Mouse (Mus musculus) forelimb bud, embryonic 11.5 days (tissue): Measurements from ENCODE around the gene Mrnip.
A peak's percentile ranks its signal among the peaks of the same experiment; 100 is the strongest.
"Not testable (repeated sequence)": the region's sequence is repeated elsewhere in the genome, so short reads cannot be mapped to it uniquely, and the experiment has no call there.

Experiments
- DNase-seq: peaks from one replicate; pipeline ENCODE4 v3.0.0-alpha.2; 2012; ENCODE audit warnings: low read depth, low spot score

Mrnip gene

DNA sequence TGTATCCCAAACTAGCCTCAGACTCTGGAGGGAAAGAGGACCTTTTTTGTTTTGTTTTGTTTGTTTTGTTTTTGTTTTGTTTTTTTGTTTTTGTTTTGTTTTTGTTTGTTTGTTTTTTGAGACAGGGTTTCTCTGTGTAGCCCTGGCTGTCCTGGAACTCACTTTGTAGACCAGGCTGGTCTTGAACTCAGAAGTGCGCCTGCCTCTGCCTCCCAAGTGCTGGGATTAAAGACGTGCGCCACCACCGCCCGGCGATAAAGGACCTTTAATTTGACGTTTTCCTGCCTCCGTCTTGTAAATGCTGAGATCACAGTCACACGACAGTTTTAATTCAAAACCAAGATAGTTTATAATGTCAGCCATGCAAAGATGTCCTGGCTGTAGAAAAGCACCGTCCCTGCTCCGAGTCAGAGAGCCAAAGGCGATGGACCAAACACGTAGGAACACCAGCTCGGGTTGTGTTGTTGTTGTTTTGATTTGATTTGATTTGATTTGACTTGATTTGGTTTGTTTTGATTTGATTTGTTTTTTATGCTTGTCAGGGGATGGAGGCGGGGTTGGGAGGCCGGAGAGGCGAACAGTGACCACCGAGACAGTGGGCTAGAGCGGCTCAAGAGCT lies at the start of gene Mrnip:
TSS of gene Mrnip (plus strand) at position 334 of the 619 bp plus-strand sequence.
- DNase-seq = not testable (repeated sequence)

- no peak for DNase-seq
These were observed 46.5 kb upstream of the Mrnip start for GRCm38 (mm10) chr11:50127781-50128180.

GRCm38 (mm10) chr11:50130811-50131766 lies 43.2 kb upstream of the Mrnip start, which contains the start of gene Tbc1d9b:
Gene Tbc1d9b (plus strand): TSS chr11:50131396.
- peak; percentile 87 for DNase-seq

- DNase-seq = no peak
These were observed 42.4 kb upstream of the Mrnip start for GRCm38 (mm10) chr11:50131801-50132201.

DNA sequence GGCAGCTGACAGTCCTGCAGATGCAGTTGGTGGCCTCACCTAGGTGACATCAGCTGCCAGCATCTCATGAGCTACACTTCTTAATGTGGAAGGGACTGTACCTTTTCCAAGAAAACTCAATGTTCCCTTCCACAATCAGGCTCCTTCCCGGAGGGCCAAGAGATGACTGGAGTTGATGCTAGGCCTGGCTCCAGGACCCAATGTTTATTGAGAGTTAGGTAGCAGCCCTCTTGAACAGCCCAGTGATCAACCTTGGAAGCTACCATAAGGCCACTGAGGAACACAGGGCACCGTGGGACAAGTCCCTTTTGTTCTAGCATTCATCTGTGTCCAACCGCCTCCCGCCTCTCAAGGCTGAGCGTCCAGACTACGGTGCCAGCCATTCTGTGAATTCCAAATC lies 42.0 kb upstream of the Mrnip start:
- DNase-seq = no peak

DNA sequence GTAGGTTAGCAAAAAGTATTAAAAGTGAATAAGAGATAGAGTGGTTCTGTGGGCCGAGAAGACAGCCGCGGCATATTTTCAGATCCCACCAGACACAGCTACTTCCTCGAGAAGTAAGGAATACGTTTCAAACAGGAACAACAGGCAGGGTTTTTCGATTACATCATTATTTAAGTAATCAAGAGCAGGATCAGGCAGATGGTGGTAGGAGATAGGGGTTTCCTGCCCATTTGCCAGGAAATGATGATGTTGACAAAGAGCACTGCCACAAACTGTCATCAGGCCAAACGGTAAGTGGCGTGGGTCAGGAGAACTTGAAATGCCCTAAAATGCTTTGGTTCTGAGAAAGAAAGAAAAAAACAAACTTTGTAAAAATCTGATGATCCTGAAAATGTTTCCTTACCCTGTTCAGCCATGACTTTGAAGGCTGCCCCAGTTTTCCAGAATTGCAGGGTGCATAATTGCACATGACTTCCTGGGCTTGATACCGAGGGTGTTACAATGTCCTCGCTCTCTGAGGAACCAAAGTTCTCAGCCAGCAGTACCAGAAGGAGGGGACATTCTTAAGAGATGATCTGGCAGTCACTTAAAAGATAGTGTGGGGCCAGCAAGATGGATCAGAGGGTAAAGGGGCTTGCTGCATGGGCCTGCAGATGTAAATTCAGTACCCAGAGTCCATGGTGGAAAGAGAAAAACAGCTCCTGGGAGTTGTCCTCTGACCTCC lies 39.9 kb upstream of the Mrnip start:
- DNase-seq = no peak

- no peak for DNase-seq
These were observed 35.9 kb upstream of the Mrnip start for GRCm38 (mm10) chr11:50138206-50138822.

DNA sequence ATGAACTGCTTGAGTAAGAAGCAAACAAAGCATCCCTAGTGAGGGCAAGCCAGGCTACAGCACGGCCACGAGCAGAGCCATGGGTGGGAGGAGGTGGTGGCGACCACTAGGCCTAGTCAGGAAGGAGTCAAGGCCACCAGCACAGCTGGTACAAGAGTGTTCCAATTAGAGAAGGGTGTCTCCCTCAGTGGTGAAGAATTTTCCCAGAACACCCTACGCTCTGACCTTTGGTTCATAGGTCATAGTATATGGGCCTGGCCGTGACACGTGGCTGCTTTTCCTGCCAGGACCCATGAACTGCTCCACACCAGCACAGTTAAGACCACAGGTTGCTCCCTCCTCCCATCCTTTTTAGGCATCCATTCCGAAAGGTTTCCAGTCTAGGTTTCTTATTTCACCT lies 34.7 kb upstream of the Mrnip start:
- DNase-seq = no peak

- DNase-seq = no peak
These were observed 28.7 kb upstream of the Mrnip start for GRCm38 (mm10) chr11:50145529-50145928.

DNA sequence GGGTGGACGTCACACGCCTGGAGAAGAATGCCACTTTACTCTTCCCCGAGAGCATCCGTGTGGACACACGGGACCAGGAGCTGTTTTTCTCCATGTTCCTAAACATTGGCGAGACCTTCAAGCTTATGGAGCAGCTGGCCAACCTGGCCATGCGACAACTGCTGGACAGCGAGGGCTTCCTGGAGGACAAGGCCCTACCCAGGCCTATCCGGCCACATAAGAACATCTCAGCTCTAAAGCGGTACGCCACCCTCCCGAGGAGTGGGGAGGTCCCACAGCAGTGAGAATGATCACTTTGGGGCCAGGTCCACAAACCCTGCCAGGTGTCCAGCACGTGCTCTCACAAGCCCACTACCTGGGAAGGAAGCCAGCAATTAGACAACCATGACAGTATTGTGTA lies 28.1 kb upstream of the Mrnip start:
- no peak for DNase-seq

GRCm38 (mm10) chr11:50147267-50147957 lies 26.8 kb upstream of the Mrnip start:
- DNase-seq = no peak

DNA sequence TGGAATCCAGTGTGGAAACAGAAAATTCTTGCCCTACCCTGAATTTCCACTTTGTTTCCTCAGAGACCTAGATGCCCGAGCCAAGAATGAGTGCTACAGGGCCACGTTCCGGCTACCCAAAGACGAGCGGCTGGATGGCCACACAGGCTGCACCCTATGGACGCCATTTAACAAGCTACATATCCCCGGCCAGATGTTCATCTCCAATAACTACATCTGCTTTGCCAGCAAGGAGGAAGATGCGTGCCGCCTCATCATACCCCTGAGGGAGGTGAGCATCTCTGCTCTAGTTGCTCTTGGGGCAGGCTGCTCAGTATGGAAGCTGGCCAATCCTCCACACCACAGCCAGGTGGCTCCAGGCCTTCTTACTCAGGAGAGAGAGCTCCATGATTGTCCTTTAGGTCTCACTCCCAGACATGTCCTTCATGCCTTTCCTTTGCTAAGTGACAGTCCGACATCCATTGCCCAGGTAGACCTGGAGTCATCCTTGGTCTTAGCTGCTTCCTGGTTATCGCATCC lies 26.2 kb upstream of the Mrnip start:
- no peak for DNase-seq

- DNase-seq = no peak
These were observed 25.0 kb upstream of the Mrnip start for GRCm38 (mm10) chr11:50149200-50149599.

- no peak for DNase-seq
These were observed 24.6 kb upstream of the Mrnip start for GRCm38 (mm10) chr11:50149603-50150150.

DNA sequence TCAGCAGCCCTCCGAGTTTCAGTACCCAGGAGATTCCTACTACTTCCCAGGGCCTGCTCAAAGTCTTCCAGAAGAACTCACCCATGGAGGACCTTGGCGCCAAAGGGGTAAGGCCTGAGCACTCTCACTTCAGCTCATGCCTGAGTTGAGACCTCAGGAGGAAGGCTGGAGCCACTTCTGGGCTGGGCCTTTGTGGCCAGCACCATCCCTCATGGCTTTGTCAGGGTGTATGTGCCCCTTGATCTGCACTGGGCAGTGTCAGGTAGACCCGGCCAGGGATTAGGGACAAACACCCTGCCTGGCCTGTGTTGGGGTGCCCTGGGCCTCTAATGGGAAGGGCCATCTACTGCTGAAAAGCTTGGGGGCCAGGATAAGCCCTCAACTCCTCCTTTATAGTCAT lies 22.9 kb upstream of the Mrnip start:
- DNase-seq = no peak

DNA sequence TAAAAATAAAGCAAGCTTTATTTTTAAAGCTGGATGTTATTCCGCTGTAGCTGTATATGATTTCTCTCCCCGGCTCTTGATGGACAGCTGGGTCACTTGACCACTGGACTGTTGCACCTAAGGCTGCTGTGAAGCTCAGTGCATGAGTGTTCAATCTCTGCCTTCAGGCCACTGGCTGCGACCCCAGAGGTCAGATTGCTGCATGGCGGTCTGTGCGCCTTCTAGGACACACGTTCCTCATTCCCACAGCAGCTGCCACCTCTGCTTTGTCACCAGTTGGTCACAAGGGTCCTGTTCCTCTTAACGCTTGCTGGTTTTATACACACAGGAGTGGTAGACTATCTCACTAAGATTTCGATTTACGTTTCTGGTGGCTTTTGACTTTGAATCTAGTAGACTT lies 20.1 kb upstream of the Mrnip start:
- DNase-seq = no peak

DNA sequence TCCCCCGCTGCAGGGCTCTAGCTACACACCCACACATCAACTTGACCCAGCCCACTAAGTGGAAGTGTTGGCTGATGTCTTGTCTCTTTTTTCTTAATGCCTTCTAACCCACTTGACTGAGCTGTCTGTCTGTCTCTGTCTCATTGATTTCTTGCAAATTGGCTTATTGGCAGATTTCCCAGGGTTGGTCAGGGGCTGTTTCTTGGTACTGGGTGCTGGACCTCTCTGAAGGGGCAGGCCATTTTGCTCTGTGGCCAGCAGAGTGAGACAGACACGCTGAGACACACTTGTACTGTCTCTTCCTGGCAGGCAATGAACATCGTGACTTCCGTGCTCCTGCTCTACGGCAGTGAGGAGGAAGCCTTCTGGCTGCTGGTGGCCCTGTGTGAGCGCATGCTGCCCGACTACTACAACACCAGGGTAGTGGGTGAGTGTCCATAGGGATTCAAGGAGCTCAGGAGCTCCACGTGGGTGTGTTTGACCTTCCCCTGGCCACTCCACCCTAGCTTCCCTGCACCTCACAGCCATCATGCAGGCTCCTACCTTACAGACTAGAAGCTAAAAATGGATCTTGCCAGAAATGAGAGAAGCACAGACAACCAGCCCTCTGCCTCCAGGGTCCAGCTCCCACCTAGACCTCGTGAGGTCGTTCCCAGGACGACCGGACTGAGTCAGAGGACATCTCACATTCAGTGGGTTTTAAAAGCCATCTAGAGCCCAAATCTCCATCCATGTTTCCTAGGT lies 19.3 kb upstream of the Mrnip start:
- no peak for DNase-seq

DNA sequence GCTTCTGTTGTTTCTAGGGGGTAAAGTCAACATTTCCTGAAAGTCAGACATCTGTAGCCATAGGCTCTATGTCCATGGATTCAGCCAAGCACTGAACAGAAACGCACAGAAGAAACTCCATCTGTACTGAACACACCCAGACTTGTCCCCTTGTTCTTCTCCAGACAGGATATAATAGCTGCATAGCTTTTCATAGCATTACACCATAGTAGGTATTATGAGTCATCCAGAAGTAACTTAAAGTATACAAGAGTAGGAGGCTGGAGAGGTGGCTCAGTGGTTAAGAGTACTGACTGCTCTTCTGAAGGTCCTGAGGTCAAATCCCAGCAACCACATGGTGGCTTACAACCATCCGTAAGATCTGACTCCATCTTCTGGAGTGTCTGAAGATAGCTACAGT lies 18.5 kb upstream of the Mrnip start:
- DNase-seq = no peak

- no peak for DNase-seq
These were observed 17.5 kb upstream of the Mrnip start for GRCm38 (mm10) chr11:50156725-50157258.

DNA sequence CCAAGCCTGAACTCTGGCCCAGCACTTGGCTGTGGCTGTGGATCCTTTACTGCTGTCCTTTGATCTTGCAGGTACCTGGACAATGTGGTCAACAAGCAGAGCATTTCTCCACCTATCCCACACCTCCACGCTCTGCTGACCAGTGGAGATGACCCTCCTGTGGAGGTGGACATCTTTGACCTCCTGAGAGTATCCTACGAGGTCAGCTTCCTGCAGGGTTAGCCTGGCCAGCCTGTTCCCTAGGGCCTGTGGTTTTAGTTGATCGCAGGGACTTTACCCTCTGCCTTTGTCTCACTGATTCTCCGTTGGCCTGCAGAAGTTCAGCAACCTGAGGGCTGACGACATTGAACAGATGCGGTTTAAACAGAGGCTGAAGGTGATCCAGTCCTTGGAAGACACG lies 15.9 kb upstream of the Mrnip start:
- no peak for DNase-seq
